Mouse (Mus musculus): ENCODE measurements at regions not wholly inside any gene's neighbourhood (a gene's known extent, or its start where the extent isn't known, plus 50 kb on each side); places are given as distances from the start of the nearest gene placed in this dataset.

- no peak for TF ChIP-seq CTCF (IDR thresholded peaks at IDR 0.05; ENCODE audit: low read depth, low read length)
- no peak for TF ChIP-seq POLR2A (IDR thresholded peaks at IDR 0.05; ENCODE audit: borderline replicate concordance, low read depth, low read length)
These were observed 145.2 kb downstream of the Tmsb4x start for GRCm38 (mm10) chrX:167063881-167064280.

Measured in bone marrow macrophage, adult 2 months (primary cell).